8 mouse cellular contexts compared by ENCODE assay signal in the genomic region with DNA sequence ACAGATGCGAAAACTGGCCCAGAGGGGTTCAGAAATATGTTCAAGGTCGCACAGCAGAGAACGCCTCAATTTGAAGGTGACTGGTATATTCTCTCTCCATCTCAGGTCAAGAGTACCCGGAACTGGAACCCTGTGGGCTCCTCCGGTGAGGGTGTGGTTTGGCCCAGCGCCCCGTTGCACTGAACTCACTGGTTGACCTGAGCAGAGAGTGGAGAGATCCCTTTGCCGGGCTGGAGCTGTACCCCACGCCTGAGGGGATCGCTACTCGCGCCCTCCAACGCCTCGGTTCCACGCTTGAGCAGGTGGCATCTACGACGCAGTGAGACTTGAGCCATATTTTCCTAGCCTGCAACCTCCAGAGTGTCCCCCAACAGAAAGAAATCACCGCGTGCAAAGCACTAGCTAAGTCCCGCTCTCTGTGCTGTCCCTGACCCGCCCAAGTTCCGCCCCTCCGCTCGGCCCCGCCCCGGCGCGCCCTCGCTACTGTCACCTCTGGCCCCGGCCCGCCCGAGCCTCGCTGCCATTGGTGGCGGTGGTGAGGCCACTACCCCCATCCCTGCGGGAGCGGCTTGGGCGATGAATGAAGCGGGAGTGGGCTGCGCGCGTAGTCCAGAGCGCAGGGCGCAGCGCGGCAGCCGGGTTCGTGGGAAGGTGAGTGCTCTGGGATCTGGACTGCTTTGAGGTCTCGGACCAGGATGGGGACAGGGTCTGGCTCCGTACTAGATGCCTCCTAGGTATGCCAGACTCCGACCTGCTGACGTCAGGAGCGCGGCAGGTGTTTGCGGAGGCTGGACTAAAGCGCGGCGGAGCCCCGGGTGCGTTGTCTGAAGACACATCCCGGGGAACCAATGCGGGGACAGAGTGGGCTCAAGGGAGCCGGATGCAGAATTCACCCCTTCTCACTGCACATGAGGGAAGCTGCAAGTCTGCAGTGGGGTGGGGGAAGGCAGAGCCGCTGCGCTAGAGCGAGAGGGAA. TPM values are rescaled to one million over a fixed set of nuclear protein-coding genes. Genes with fewer than 3 reads are reported as not detected.
DNase-seq lines count a peak whose midpoint lies in the region; ATAC-seq and TF ChIP-seq lines count a peak whose summit lies in the region.

A gene (plus strand): TSS at position 523 of the 976 bp plus-strand sequence.

- H3K4me1 ChIP-seq in E14TG2a.4 (replicated peaks; ENCODE audit: low read depth, low read length) = peaks cover 59% of the 10 kb centered on the region
- peaks cover 18% of the 10 kb centered on the region for H3K4me1 ChIP-seq in forebrain, embryonic 16.5 days (replicated peaks; ENCODE audit: control insufficient read depth, insufficient read depth, low read length)
- H3K4me1 ChIP-seq in lung, embryonic 15.5 days = peaks cover 21% of the 10 kb centered on the region
- peaks cover 13% of the 10 kb centered on the region for H3K4me1 ChIP-seq in olfactory bulb, adult 2 months (ENCODE audit: control insufficient read depth, insufficient read depth, low read length)

- no peak for TF ChIP-seq POLR2A in olfactory bulb, adult 2 months (IDR thresholded peaks at IDR 0.05; ENCODE audit: insufficient read depth, low read depth, low read length)

- no peaks in the 10 kb centered on the region for H3K9me3 ChIP-seq in E14TG2a.4 (ENCODE audit: low read length)
- H3K9me3 ChIP-seq in forebrain, embryonic 16.5 days (ENCODE audit: control insufficient read depth, low read length) = no peaks in the 10 kb centered on the region
- no peaks in the 10 kb centered on the region for H3K9me3 ChIP-seq in lung, embryonic 15.5 days

- H3K4me2 ChIP-seq in forebrain, embryonic 16.5 days (ENCODE audit: low read length) = peak within 1 kb of the TSS; percentile 99
- H3K4me2 ChIP-seq in lung, embryonic 15.5 days = peak within 1 kb of the TSS; percentile 91

- intact Hi-C loops in heart, postnatal 25 days (cut with DNase I) = no loop called here

- no peak within 1 kb of the TSS for H3K27ac ChIP-seq in forebrain, embryonic 16.5 days (ENCODE audit: low read length)
- no peak within 1 kb of the TSS for H3K27ac ChIP-seq in layer of hippocampus, adult 2 months
- no peak within 1 kb of the TSS for H3K27ac ChIP-seq in lung, embryonic 15.5 days
- no peak within 1 kb of the TSS for H3K27ac ChIP-seq in olfactory bulb, adult 2 months (ENCODE audit: insufficient read depth, low read depth, low read length)

- TF ChIP-seq CTCF in E14TG2a.4 (conservative IDR thresholded peaks at IDR 0.05; ENCODE audit: low read length) = no peak
- TF ChIP-seq CTCF in layer of hippocampus, adult 2 months (conservative IDR thresholded peaks at IDR 0.05) = 0 out of 2 replicates have a peak, but pooled peaks have one; percentile 6
- TF ChIP-seq CTCF in olfactory bulb, adult 2 months (IDR thresholded peaks at IDR 0.05; ENCODE audit: insufficient read depth, low read depth, low read length) = no peak

- H3K36me3 ChIP-seq in E14TG2a.4 (ENCODE audit: insufficient read depth, low read length) = peaks cover 3% of the 10 kb centered on the region; the same call in 1 of the 2 replicates
- H3K36me3 ChIP-seq in forebrain, embryonic 16.5 days (ENCODE audit: control insufficient read depth, insufficient read depth) = no peaks in the 10 kb centered on the region
- no peaks in the 10 kb centered on the region for H3K36me3 ChIP-seq in lung, embryonic 15.5 days

- peaks cover 28% of the 10 kb centered on the region for H3K27me3 ChIP-seq in E14TG2a.4 (ENCODE audit: insufficient read depth, low read length)
- peaks cover 7% of the 10 kb centered on the region; the same call in 1 of the 2 replicates for H3K27me3 ChIP-seq in forebrain, embryonic 16.5 days (replicated peaks; ENCODE audit: control insufficient read depth, insufficient read depth, low read length)
- H3K27me3 ChIP-seq in lung, embryonic 15.5 days = peaks cover 46% of the 10 kb centered on the region

- ATAC-seq in forebrain, embryonic 16.5 days = peak; percentile 91
- ATAC-seq in lung, embryonic 15.5 days (ENCODE audit: borderline replicate concordance, extremely low read depth, low FRiP score, low TSS enrichment) = peak; percentile 95

- H3K4me3 ChIP-seq in E14TG2a.4 (replicated peaks; ENCODE audit: low read length) = peak within 1 kb of the TSS; percentile 86
- H3K4me3 ChIP-seq in forebrain, embryonic 16.5 days (replicated peaks; ENCODE audit: low read length) = peak within 1 kb of the TSS; percentile 67
- peak within 1 kb of the TSS; percentile 74 for H3K4me3 ChIP-seq in layer of hippocampus, adult 2 months
- H3K4me3 ChIP-seq in lung, embryonic 15.5 days = peak within 1 kb of the TSS; percentile 47
- peak within 1 kb of the TSS; percentile 44 for H3K4me3 ChIP-seq in olfactory bulb, adult 2 months (ENCODE audit: insufficient read depth, low read depth, low read length)

- peak within 1 kb of the TSS; percentile 58 for H3K9ac ChIP-seq in forebrain, embryonic 16.5 days (replicated peaks; ENCODE audit: low read depth, low read length)
- peak within 1 kb of the TSS; percentile 25; the same call in 1 of the 2 replicates for H3K9ac ChIP-seq in lung, embryonic 15.5 days

- 2% methylated on average over 65 of the region's 65 CpGs for WGBS in forebrain, embryonic 16.5 days
- 2% methylated on average over 65 of the region's 65 CpGs for WGBS in lung, embryonic 15.5 days
- WGBS in olfactory bulb, adult 2 months = 3% methylated on average over 65 of the region's 65 CpGs

- DNase-seq in c-Kit-positive CD71-positive TER-119-positive erythroid progenitor cells, embryonic 14.5 days (ENCODE audit: low spot score) = peak; percentile 60
- peak; percentile 44 for DNase-seq in heart, postnatal 25 days (ENCODE audit: low spot score)
- DNase-seq in layer of hippocampus, adult 2 months (ENCODE audit: low spot score in 2 of 2) = peak; percentile 57 to 70
- peak; percentile 86 to 88 for DNase-seq in thymus, adult 18-20 months

RNA-seq across cellular contexts. Expression of the gene that starts here (rescaled TPM):
- 1.3 and 1.5 TPM in 2 replicates for polyA plus RNA-seq in forebrain, embryonic 16.5 days (2015; fragmentation: Nextera tagmentation; extraction: Ambion mirVana)
- not detected for total RNA-seq in heart, postnatal 25 days (2021)
- 1 to 10 TPM; 1.3 to 1.8 TPM for total RNA-seq in layer of hippocampus, adult 2 months (2021)
- 1.1 and 1.2 TPM in 2 replicates for polyA plus RNA-seq in lung, embryonic 15.5 days (2015; fragmentation: Nextera tagmentation; extraction: Ambion mirVana)
- not detected in 2 replicates for polyA plus RNA-seq in olfactory bulb, adult 2 months (2012; ENCODE audit: insufficient read depth, insufficient read length, low replicate concordance, missing spikeins)

Comparison
In these comparisons a context has a peak if more than half of its experiments do, and no peak if none do; other contexts are left out.
1. Peak in DNase-seq in heart, postnatal 25 days; RNA of the gene not detected or under 1 TPM.